In the genomic region with DNA sequence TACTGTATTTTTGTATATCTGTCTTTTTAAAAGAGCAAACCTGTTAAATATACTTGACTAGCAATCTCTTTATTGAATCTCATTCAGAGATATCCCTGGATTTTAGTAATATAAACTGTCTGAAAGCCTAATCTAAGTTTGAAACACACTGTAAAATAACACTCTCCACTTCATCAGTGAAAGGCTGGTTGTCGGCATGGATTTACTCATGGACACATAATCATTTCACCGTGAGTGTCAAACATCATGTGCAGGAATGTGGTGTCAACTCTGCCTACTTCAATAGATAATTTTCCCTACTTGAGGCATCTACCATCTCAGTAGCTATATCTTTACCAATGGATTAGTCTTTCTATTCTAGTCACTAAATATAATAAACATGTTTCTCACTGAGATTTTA, we compare ENCODE assay signal across 35 mouse cellular contexts.
"Had no signal": no experiment of that assay in that cellular context is flagged by ENCODE, and none has a peak within 500 bp of the region (broad histone marks: within the 10 kb centered on the region; RNA-seq: fewer than 3 reads in every experiment).

No protein-coding gene starts in this region.

- H3K9ac ChIP-seq: heart, embryonic 12.5 days; heart, embryonic 13.5 days; heart, embryonic 15.5 days; hindbrain, embryonic 12.5 days; hindbrain, embryonic 13.5 days; hindbrain, embryonic 14.5 days; hindbrain, embryonic 15.5 days; intestine, embryonic 15.5 days; kidney, embryonic 15.5 days had no signal

- H3K4me3 ChIP-seq: heart, embryonic 10.5 days; heart, embryonic 12.5 days; heart, embryonic 13.5 days; heart, embryonic 15.5 days; hindbrain, embryonic 10.5 days; hindbrain, embryonic 12.5 days; hindbrain, embryonic 13.5 days; hindbrain, embryonic 15.5 days; intestine, embryonic 15.5 days; kidney, embryonic 15.5 days; layer of hippocampus, adult 2 months had no signal

- H3K27ac ChIP-seq: heart, embryonic 10.5 days; heart, embryonic 13.5 days; heart, embryonic 15.5 days; hindbrain, embryonic 10.5 days; hindbrain, embryonic 12.5 days; hindbrain, embryonic 13.5 days; hindbrain, embryonic 14.5 days; hindbrain, embryonic 15.5 days; hindbrain, postnatal 0 days; intestine, embryonic 15.5 days; kidney, embryonic 15.5 days; kidney, postnatal 0 days; layer of hippocampus, adult 2 months had no signal

- H3K27me3 ChIP-seq: heart, embryonic 12.5 days; heart, embryonic 13.5 days; heart, embryonic 15.5 days; hindbrain, embryonic 12.5 days; hindbrain, embryonic 13.5 days; hindbrain, embryonic 15.5 days; intestine, embryonic 15.5 days; kidney, embryonic 15.5 days had no signal

- H3K36me3 ChIP-seq: heart, embryonic 10.5 days; heart, embryonic 12.5 days; heart, embryonic 13.5 days; heart, embryonic 15.5 days; hindbrain, embryonic 10.5 days; hindbrain, embryonic 12.5 days; hindbrain, embryonic 13.5 days; hindbrain, embryonic 15.5 days; intestine, embryonic 15.5 days; kidney, embryonic 15.5 days had no signal

- ATAC-seq: hindbrain, embryonic 16.5 days; hindbrain, postnatal 0 days; inflammation-experienced regulatory T-cells, adult 6 months; intestine, embryonic 15.5 days; intestine, embryonic 16.5 days; intestine, postnatal 0 days had no signal

- H3K4me2 ChIP-seq: heart, embryonic 11.5 days; heart, embryonic 12.5 days; heart, embryonic 13.5 days; heart, embryonic 15.5 days; hindbrain, embryonic 12.5 days; hindbrain, embryonic 13.5 days; hindbrain, embryonic 14.5 days; hindbrain, embryonic 15.5 days; intestine, embryonic 15.5 days; kidney, embryonic 15.5 days had no signal

- DNase-seq: heart, postnatal 10 days; heart, postnatal 14 days; heart, postnatal 36 days; heart, postnatal 4 days; kidney, adult 11 months; kidney, adult 18-20 months; kidney, adult 2 months; kidney, adult 8-10 months; kidney, adult 9 months; kidney, postnatal 10 days; kidney, postnatal 14 days; kidney, postnatal 25 days; kidney, postnatal 36 days; kidney, postnatal 4 days; layer of hippocampus, adult 9-11 months; layer of hippocampus, postnatal 36 days had no signal

- H3K4me1 ChIP-seq: heart, embryonic 10.5 days; heart, embryonic 12.5 days; heart, embryonic 13.5 days; heart, embryonic 15.5 days; hindbrain, embryonic 10.5 days; hindbrain, embryonic 12.5 days; hindbrain, embryonic 13.5 days; hindbrain, embryonic 15.5 days; intestine, embryonic 15.5 days; kidney, embryonic 15.5 days had no signal

- H3K9me3 ChIP-seq: heart, embryonic 10.5 days; heart, embryonic 12.5 days; heart, embryonic 13.5 days; heart, embryonic 15.5 days; hindbrain, embryonic 12.5 days; hindbrain, embryonic 13.5 days; hindbrain, embryonic 15.5 days; intestine, embryonic 15.5 days; kidney, embryonic 15.5 days had no signal
